Mouse (Mus musculus): ENCODE data around the gene Ndufb5.

- no peak for TF ChIP-seq POLR2A (IDR thresholded peaks at IDR 0.05; ENCODE audit: borderline replicate concordance, extremely low read depth, insufficient read depth, insufficient read length, poor library complexity, severe bottlenecking)
- TF ChIP-seq CTCF (IDR thresholded peaks at IDR 0.05; ENCODE audit: borderline replicate concordance, extremely low read depth, insufficient read depth, insufficient read length), result no peak
Measured at GRCm38 (mm10) chr3:32694737-32695582, 41.8 kb upstream of the Ndufb5 start.

Data from brain, embryonic 14.5 days (tissue).